Mouse (Mus musculus) spleen, adult 18-20 months (tissue): ENCODE results near the gene Pik3cg.
"Not testable (repeated sequence)": the region's sequence is repeated elsewhere in the genome, so short reads cannot be mapped to it uniquely, and the experiment has no call there.

Experiments used
- DNase-seq, 2 experiments: peaks; one replicate each; pipeline ENCODE4 v3.0.0; 2022; ENCODE audit warnings: mixed read lengths in 2 of 2

Gene Pik3cg

DNA sequence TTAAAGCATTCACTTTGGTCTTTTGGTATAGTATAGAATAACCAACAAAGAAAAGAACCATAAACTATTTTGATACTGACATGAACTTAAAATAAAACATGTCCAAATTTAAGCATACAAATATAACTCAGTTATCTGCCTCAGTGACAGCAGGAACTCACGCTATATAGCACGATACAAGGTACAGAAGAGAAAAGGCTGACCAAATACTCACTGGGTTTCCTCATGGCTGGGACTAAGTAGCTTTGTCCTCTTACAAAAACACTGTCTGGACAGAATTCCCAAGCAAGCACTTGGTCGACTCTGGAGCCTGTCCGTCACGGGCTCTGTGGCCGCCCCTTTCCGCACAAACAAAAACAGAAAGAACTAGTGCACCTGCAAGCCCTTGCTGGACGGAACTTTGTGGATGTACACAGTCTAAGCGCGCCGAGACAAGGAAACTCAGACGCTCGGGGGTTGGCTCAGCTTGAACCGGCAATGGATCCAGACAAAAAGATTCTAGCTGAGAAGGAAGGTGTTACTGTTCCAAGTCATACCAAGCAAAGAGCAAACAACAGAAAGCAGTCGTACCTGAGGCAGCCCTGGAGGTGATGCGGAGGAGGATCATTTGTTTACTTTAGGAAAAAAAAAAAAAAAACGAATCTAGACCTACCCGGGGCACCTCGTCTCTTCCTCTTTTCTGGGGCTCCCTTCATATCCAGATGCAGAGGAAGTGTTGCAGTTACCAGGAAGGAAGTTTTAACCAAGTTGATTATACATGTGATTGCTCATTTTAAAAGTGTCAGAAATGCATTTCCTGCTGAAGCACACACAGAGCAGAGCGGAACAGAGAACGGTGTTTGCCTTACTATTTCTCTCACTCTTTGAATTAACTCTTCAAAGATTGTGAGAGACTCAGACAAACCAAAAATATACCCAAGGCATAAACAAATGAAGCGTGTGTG is at the start of gene Pik3cg:
Gene Pik3cg (minus strand): TSS at position 712 of the 944 bp plus-strand sequence.
- peak in 1 of 2 experiments; percentile 45 for DNase-seq

DNA sequence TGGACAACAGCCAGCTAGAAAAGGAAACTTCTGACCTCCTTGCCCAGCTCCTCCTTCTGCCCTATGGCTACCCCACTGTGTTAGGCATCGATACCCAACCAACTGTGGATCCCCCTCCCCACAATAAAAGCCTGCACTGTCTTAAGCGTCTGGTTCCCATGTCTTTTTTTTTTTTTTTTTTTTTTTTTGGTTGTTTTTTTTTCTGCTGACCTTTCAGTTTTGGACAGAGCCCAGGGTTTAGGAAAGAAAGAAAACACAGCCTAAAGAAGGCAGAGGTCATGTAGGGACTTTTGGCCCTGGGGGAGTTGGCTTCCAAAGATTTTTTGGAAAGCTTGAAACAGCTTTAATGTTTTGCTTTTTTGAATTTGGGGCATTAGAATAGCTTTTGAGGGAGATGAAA is 40.0 kb upstream of the Pik3cg start:
- no peak for DNase-seq

GRCm38 (mm10) chr12:32245566-32246233 is 37.2 kb upstream of the Pik3cg start:
- DNase-seq, result peak in 1 of 2 experiments; percentile 57

- DNase-seq, result no peak
These were observed 35.1 kb upstream of the Pik3cg start for GRCm38 (mm10) chr12:32243586-32243985.

DNA sequence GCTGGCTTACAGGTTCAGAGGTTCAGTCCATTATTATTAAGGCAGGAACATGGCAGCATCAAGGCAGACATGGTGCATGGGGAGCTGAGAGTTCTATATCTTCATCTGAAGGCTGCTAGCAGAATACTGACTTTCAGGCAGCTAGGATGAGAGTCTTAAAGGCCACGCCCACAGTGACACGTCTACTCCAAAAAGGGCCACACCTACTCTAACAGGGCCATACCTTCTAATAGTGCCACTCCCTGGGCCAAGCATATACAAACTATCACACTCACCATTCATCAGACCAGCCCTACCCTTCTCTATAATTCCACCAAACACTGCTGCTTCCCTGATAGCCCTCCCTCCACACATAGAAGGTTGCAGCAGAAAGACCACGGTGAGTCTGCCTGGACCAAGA is 30.7 kb upstream of the Pik3cg start:
- DNase-seq, result not testable (repeated sequence)

DNA sequence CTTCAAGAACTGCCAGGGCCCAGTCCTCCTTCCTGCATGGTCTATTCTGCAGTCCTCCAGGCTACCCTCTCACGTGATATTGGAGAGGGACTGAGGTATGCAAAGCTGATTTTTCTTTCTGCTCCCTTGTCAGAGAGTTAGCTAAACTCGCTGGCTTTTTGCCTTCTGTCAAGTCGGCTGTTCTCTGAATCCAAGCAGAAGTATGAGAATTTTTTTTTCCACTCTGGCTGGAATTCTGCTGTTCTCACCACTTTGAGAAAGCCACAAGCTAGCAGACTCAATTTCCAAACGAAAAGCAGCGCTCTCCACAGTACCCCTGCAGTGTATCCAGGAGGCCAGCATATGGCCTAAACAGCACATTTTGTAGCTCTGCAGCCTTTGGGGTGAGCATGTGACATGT is 30.0 kb upstream of the Pik3cg start:
- no peak for DNase-seq

- no peak for DNase-seq
These were observed 29.4 kb upstream of the Pik3cg start for GRCm38 (mm10) chr12:32237839-32238238.

- no peak for DNase-seq
These were observed 28.7 kb upstream of the Pik3cg start for GRCm38 (mm10) chr12:32237139-32237538.

DNA sequence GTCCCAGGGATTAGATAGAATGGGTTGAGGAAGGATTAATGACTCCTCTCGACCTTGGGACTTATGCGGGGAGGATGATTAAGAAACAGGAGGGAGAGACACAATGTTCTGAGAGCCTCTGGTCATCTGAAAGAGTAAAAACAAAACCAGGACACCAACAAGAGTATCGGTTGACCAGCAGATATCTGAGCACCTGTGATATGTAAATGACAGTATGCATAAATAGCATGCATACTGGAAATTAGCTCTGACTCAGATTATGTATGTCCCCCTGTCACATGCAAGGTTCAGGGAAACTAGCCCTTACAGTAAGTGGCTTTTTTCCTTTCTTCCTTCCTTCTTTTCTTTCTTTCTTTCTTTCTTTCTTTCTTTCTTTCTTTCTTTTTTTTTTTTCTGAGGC is 28.0 kb upstream of the Pik3cg start:
- no peak for DNase-seq

- DNase-seq, result no peak
These were observed 25.4 kb upstream of the Pik3cg start for GRCm38 (mm10) chr12:32233871-32234270.

DNA sequence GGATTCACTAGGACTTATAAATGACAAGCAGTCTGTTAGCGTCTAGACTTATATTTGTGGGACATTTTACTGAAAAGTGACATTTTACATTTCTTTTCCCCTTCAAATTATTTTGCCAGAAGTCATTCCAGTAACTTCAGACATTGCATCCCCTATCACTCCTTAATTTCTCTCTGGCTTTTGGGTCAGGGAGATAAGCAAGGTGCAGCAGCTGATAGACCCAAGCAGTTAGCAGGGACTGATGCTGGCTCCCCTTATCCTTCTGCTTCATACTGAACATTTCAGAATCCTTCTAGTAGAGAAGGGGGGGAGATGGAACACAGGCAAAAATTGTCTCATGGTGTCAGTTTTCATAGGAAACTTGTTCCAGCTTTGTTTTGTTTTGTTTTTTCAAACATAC is 22.9 kb upstream of the Pik3cg start:
- no peak for DNase-seq

DNA sequence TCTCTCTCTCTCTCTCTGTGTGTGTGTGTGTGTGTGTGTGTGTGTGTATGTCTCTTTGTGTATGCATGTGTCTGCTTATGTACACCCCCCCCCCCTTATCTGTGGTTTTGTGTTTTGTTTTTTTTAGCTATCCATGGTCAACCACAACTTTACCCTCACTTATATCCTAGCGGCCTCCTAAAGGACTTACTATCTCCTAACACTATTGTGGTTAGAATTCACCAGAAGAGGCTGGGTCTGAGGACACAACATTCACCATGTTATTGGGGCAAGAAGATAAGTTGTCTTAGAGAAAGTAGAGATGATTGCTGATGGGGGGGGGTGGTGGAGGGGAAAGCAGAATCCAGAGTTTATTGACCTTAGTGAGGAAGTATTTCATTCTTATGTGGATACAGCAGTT is 15.2 kb upstream of the Pik3cg start:
- DNase-seq, result no peak

DNA sequence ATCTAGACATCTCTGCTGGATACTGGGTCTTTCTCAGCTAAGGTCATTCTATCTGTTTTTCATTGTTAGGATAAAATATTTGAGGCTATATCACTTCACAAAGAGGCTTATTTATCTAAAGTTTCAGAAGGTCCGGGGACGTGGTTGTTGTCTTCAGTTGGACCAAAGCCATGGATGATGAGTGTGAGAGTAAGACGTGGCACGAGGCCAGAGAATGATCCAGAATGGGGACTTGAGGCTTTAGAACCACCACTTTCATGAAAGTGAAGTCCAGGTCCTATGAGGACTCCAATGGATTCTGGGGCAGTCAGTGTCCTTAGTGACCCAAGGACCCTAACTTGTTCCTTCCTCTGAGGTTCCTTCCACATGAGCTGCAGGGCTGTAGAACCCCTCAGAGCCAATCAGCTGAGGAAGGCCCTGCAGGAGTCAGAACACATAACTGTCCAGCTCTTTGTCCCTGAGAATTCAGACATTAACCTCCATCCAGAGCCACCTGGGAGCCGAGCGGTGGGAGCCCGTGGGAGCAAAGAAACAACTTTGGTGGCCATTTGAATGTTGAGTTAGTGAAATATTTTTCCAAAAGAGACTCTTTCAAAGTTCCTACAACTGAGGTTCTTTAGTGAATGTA is 14.4 kb upstream of the Pik3cg start:
- no peak for DNase-seq

GRCm38 (mm10) chr12:32220387-32220786 is 11.9 kb upstream of the Pik3cg start:
- DNase-seq, result no peak

DNA sequence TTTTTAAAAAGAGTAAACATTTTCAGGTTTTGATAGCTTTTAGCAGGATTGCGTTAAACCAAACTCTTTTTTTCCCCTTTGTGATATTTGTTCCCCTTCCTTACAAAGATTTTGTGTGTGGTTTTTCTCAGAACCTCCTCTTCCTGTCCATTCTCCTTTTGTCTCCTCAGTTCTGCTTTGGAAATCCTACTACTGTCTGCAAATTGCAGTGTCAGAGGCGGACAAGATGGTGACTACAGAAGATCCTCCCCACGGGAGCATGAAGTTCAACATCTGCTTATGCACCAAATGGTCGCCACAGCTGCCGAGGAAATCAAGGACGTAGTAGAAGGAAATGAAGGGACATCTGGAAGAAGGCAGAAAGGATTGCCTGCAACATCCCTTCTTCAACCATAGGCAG is 6.7 kb upstream of the Pik3cg start:
- no peak for DNase-seq

DNA sequence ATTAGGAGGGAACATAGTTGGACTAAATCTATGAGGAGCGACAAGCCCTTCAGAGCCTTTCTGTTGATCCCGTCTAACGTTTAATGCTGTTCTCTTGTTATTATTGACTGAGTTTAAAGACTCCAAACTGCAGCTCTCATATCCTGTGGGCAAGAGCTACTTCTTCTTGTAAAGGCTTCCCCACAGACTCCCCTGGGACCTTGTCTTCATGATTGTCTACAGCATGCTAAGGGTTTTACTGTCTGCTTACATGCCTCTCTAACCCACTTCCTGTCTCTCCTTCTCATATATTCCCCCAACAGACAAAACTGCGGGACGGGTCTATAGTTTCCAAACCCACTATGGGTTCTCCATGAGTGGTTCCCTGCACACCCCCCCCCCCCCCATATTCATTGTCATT is 4.2 kb upstream of the Pik3cg start:
- peak; percentile 15 to 50 for DNase-seq

DNA sequence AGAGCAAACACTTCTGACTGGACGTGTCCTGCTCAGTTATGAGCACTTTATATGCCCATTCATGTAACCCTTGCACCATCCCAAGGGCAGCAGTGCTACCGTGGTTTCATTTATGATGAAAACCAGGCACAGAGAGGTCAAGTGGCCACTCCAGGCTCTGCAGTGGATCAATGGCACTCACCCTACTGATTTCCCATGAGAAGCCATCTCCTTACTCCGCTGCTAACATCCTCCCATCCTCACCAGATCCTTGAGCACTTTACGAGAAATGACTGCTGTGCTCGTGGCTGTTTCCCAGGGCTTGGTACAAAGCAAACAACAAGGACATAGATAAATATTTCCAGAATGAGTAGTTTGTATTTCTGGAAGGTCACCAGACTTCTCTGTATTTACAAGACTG is 3.7 kb upstream of the Pik3cg start:
- no peak for DNase-seq

GRCm38 (mm10) chr12:32211257-32211656 is 2.8 kb upstream of the Pik3cg start:
- DNase-seq, result no peak

DNA sequence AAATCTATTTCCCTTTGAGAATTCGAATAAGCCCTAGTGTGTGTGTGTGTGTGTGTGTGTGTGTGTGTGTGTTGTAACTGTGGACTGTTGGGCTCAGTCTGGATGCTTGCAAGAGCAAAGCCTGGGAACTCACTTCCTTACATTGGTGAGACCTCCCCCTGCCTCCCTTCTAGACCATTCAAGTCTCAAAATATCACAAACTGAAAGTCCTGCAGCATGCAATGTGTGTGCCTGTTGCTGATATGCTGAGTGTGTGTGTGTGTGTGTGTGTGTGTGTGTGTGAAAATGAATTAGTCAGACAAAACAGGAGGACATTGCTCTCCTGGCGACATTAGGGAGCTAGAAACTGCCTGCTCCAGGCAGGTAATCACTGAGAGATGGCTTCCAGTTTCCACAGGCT is 492 bp upstream of the Pik3cg start:
- no peak for DNase-seq

- no peak for DNase-seq
These were observed 1.3 kb downstream of the Pik3cg start for GRCm38 (mm10) chr12:32207141-32207540.

DNA sequence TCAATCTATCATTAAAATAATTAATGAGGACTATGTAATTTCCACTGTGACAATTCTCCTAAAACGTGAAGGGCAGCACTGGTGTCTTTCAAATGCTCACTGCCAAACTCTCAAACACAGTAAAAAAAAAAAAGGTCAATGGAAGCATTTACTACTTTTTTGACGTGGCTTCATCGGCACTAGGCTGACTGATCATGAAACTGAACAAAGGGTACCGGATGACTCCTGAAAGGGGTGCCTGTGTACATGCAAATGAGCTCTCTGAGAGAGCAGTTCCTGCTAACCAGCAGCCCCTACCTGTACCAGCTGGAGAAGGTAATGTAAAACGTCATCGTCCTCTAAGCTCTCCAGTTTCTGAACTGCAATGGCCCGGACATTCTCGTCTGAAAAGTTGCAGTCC is 4.8 kb downstream of the Pik3cg start:
- DNase-seq, result no peak

- no peak for DNase-seq
These were observed 5.9 kb downstream of the Pik3cg start for GRCm38 (mm10) chr12:32202583-32202982.

DNA sequence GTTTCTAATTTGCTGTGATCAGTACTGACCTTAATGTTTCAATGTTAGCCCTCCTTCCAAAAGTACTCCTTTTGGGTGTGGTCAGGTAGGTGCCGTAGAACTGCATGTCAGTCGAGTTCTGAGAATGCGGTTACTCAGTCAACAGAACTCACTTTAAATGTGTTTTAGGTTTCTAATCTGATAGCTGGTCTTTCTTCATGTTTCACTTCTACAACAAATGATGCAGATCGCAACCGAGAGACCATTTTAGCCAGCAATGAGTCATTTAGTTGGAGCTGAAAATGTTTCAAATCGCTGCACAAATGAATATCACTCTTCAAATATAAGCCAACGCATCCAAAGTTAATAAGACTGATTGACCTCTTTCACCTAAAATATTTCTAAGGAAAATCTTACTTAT is 6.5 kb downstream of the Pik3cg start:
- DNase-seq, result no peak
